Mouse (Mus musculus): ENCODE results near the gene Mcrip2.

- TF ChIP-seq CTCF (IDR thresholded peaks at IDR 0.05; ENCODE audit: low read depth) (no peak), EP300 (IDR thresholded peaks at IDR 0.05; ENCODE audit: low read depth) (no peak)
Measured at GRCm38 (mm10) chr17:25865288-25865687, 3.3 kb downstream of the Mcrip2 start.

Measured in liver, embryonic 14.5 days (tissue).